ENCODE assay signal across 9 mouse cellular contexts in the genomic region with DNA sequence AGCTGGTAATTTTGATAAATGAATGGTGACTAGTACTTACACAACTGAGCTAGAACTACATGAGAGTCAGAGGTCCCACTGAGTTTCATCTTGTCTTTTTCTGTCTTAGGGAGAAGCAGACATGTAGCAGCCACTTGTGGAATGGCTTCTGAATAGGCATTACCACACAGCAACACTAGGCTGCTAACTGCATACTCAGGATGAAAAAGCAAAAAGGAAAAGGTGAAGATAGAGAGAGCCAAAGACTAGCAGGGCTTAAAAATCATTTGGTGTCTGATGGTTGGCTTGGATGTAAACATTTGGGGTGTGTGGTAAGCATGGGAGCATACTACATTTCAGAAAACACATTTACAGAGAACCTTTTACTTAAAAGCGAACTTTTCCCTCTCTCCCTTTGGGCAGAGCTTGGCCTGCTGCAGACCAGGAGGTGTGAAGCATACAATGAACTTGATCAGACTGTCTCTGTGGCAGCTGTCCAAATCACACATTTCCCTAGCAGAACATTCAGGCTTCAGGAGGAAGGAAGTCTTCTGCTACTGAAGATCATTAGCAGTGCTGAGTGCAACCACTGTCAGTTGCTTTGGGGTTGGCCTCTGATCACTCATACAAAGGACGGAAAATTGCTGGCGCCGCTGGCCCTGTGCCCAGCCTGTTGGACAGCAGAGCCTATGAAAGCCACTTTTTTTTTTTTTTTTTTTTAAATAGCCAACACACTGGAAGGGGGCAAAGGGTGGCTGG.
A peak's percentile ranks its signal among the peaks of the same experiment; 100 is the strongest.
DNase-seq lines count a peak whose midpoint lies in the region; ATAC-seq and TF ChIP-seq lines count a peak whose summit lies in the region.
"Had no signal": no experiment of that assay in that cellular context is flagged by ENCODE, and none has a peak within 500 bp of the region (broad histone marks: within the 10 kb centered on the region; RNA-seq: fewer than 3 reads in every experiment).

No protein-coding gene starts in this region.

- no peaks in the 10 kb centered on the region for H3K79me2 ChIP-seq in liver, adult 2 months (ENCODE audit: control insufficient read depth, insufficient read depth, low read length)

- TF ChIP-seq POLR2A in liver, adult 2 months (IDR thresholded peaks at IDR 0.05; ENCODE audit: extremely low read depth, insufficient read depth, low read length): no peak
- no peak for TF ChIP-seq POLR2A in thymus, adult 2 months (IDR thresholded peaks at IDR 0.05; ENCODE audit: control insufficient read depth, extremely low read depth, insufficient read depth, low read length, poor library complexity)

- H3K9ac ChIP-seq in embryonic facial prominence, embryonic 12.5 days: no peak overlapping the region
- H3K9ac ChIP-seq in liver, adult 2 months (ENCODE audit: low read depth, low read length): no peak overlapping the region; the same call in 1 of the 2 replicates

- WGBS in embryonic facial prominence, embryonic 12.5 days: 40% methylated on average over 4 of the region's 4 CpGs
- 8% methylated on average over 4 of the region's 4 CpGs for WGBS in liver, adult 2 months
- WGBS in thymus, adult 2 months: 45% methylated on average over 4 of the region's 4 CpGs

- no peaks in the 10 kb centered on the region for H3K36me3 ChIP-seq in embryonic facial prominence, embryonic 12.5 days
- no peaks in the 10 kb centered on the region for H3K36me3 ChIP-seq in liver, adult 2 months (ENCODE audit: control insufficient read depth, insufficient read depth, low read length)
- no peaks in the 10 kb centered on the region for H3K36me3 ChIP-seq in thymus, adult 2 months (ENCODE audit: control insufficient read depth, insufficient read depth, low read length)

- DNase-seq in testis, postnatal 10 days (ENCODE audit: low spot score): peak; percentile 52
- DNase-seq in testis, postnatal 14 days (ENCODE audit: low spot score): no peak
- peak; percentile 72 to 82 for DNase-seq in heart, adult 9 months (ENCODE audit: low spot score in 2 of 2)
- DNase-seq in kidney, adult 8-10 months: peak; percentile 91 to 92
- DNase-seq in liver, adult 2 months (ENCODE audit: extremely low read depth, low read depth, low spot score): peak; percentile 89
- peak; percentile 47 for DNase-seq in ovary, postnatal 36 days (ENCODE audit: low spot score)
- no peak for DNase-seq in thymus, adult 2 months

- 0 out of 2 replicates have a peak overlapping the region, but pooled peaks have one; percentile 6 for H3K27ac ChIP-seq in embryonic facial prominence, embryonic 12.5 days
- H3K27ac ChIP-seq in liver, adult 2 months (replicated peaks; ENCODE audit: insufficient read depth, low read depth, low read length): no peak overlapping the region
- no peak overlapping the region for H3K27ac ChIP-seq in thymus, adult 2 months (ENCODE audit: control insufficient read depth, insufficient read depth, low read length)

- ATAC-seq in embryonic facial prominence, embryonic 12.5 days (ENCODE audit: insufficient number of reproducible peaks, insufficient read depth, low FRiP score, low TSS enrichment): no peak
- ATAC-seq: Patski had no signal

- no peak overlapping the region for H3K4me2 ChIP-seq in embryonic facial prominence, embryonic 12.5 days (replicated peaks)

- H3K9me3 ChIP-seq in embryonic facial prominence, embryonic 12.5 days: no peaks in the 10 kb centered on the region

- H3K4me1 ChIP-seq in embryonic facial prominence, embryonic 12.5 days: peaks cover 15% of the 10 kb centered on the region; the same call in 1 of the 2 replicates
- peaks cover 8% of the 10 kb centered on the region for H3K4me1 ChIP-seq in liver, adult 2 months (ENCODE audit: control insufficient read depth, insufficient read depth, low read length)
- no peaks in the 10 kb centered on the region for H3K4me1 ChIP-seq in thymus, adult 2 months (replicated peaks; ENCODE audit: control insufficient read depth, insufficient read depth, low read length)

- no peak overlapping the region for H3K4me3 ChIP-seq in embryonic facial prominence, embryonic 12.5 days
- no peak overlapping the region for H3K4me3 ChIP-seq in liver, adult 2 months (ENCODE audit: insufficient read depth, low read depth, low read length)
- no peak overlapping the region for H3K4me3 ChIP-seq in thymus, adult 2 months (ENCODE audit: control insufficient read depth, insufficient read depth, low read length)

- TF ChIP-seq CTCF in liver, adult 2 months (IDR thresholded peaks at IDR 0.05; ENCODE audit: low read depth, low read length): no peak
- no peak for TF ChIP-seq CTCF in thymus, adult 2 months (IDR thresholded peaks at IDR 0.05; ENCODE audit: borderline replicate concordance, control insufficient read depth, extremely low read depth, insufficient read depth, low read length, poor library complexity)

- no peaks in the 10 kb centered on the region for H3K27me3 ChIP-seq in embryonic facial prominence, embryonic 12.5 days
- H3K27me3 ChIP-seq in liver, adult 2 months (ENCODE audit: control insufficient read depth, insufficient read depth, low read length): no peaks in the 10 kb centered on the region
- no peaks in the 10 kb centered on the region for H3K27me3 ChIP-seq in thymus, adult 2 months (ENCODE audit: control insufficient read depth, insufficient read depth, low read length)
- H3K27me3 ChIP-seq: Patski had no signal

Comparison
In these comparisons a context has a peak if more than half of its experiments do, and no peak if none do; other contexts are left out.
1. DNase-seq: peak in testis, postnatal 10 days (single experiment), heart, adult 9 months (2 of 2), kidney, adult 8-10 months (2 of 2), liver, adult 2 months (single experiment) and ovary, postnatal 36 days (single experiment); none in testis, postnatal 14 days (single experiment) and thymus, adult 2 months (single experiment).